Mouse (Mus musculus) ovary, postnatal 14 days (tissue): ENCODE measurements around the gene Spint3.

Experiments
- DNase-seq: peaks from one replicate; pipeline ENCODE4 v3.0.0; 2022; ENCODE audit warnings: low spot score

Spint3 gene

DNA sequence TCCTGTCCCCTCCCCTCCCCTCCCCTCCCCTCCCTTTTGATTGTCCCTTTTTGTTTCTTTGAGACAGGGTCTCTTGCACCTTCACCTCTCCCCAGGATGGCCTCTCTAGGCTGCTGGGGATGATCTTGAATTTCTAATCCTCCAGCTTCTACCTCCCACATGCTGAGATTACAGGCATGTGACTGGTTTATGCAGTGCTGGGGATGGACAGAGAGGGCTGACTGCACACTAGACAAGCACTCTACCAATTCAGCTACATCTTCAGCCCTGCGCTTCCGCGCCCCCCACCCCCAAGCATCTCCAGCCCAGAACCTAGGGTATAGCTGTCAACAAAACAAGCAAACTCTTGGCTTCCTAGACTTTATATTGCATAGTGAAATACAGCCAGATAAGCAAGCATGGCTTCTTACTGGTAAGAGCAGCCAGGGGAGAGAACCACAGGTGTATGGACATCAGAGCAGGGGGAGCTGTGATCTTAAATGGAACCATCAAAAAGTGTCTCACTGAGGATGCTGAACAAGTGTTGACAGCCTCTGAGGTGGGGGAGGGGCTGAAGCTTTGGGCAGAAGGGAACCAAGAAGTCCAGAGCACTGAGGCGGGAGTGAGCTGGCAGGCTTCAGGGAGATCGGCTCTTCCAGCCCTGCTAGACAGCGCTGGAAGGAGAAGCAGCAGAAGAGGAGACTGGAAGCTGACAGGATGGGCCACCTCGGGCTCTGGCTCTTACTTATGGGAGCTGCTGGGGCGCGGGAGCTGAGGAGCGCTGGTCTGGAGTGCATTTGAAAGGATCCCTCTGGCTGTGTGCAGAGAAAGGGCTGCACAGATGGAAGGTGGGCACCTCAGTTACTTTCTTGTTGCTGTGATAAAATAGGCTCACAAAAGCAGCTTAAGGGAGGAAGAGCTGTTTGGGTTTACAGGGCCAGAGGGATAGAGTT lies 23.0 kb downstream of the Spint3 start:
- no peak for DNase-seq

DNA sequence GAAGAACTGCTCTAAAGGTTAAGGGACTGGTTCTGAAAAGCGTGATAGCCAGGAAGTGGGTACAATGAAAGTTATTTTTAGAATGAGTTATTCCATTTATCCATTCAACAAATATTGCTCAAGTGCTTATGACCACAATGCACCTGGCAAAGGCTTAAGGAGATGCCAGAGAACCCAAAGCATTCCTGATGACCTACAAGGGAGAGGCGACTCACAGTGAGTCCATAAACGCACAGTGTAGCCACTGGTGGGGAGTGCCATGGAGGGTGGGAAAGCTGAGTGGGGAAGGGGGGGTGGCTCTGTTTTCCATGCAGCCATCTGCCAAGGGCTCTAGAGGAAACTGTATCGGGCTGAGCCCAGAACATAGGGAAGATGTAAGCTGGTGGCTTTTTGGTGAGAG lies 23.9 kb downstream of the Spint3 start:
- no peak for DNase-seq

DNA sequence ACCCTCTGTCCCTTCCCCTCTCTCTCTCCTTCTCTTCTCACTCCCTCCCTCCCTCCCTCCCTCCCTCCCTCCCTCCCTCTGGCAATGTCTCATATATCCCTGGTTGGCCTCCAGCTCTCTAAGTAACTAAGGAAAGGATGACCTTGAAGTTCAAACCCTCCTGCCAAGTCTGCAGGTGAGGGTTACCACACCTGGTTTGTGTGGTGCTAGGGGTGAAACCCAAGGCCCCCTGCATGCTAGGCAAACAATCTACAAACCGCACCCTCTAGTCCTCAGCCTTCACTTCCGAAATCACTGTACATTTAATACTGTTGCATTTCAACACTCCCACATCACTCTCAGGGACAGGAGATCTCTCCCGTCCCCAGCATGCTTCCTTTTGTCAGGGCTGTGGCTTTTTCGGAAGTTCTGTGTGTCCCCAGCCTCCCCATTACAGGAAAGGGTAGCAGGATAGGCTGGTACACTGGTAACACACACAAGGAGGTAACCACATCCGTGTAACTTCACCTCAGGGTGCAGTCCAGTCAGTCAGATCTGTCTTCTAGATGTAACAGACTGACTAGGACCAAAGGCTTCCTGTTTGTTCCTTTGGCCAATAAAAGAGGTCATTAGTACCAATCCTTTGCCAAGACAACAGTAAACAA lies 28.7 kb downstream of the Spint3 start:
- DNase-seq, result no peak

DNA sequence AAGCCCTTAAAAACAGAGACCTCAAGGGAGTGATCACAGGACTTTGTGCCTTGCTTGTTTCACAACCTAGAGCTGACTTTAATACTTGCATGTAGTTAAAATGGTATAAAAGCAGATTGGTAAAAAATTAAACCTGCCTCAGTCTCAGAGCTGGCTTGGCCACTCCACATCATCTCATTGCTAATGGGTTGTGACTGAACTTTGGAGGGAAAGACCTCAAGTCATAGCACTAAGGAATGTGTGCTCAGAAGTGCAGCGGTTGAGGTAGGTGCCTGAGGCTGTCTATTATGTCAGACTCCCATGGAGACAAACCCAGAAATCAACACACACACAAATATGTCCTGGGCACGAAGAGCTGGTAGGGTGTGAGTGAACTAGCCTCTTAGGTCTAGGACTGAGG lies 29.5 kb downstream of the Spint3 start:
- no peak for DNase-seq

DNA sequence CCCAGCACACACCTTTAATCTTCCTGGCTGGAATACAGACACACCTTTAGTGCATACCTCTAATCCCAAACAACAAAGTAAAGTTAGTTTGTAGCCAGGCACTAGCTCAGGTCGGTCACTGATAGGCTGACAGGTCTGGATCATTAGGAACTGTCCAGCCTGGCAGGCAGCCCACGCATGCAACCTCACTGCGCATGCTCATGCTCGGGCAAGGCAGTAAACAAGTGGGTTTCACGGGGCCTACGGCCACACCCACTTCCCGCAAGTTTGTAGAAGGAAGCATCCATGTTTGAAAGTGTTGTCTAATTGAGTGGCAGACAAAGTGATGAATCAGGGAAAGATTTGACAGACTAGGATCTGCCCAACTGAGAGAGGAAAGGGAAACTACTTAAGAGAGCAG lies 30.7 kb downstream of the Spint3 start:
- no peak for DNase-seq

DNA sequence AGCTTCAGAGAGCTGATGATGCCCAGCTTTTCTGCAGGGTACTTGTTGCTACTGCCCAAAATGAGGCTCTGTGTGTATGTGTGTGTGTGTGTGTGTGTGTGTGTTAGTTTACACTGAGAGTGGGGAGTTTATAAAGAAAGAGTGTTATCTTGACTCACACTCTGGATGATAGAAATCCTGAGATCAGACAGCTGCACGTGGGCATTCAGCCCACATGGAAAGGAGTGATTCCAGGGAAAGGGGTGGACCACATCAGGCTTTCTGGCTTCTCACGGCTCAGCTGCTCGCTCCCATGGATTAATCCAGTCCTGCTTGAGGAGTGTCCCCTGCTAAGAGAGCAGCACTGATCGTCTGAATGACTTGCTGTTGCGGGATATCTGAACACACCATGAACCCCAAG lies 31.1 kb downstream of the Spint3 start:
- no peak for DNase-seq

DNA sequence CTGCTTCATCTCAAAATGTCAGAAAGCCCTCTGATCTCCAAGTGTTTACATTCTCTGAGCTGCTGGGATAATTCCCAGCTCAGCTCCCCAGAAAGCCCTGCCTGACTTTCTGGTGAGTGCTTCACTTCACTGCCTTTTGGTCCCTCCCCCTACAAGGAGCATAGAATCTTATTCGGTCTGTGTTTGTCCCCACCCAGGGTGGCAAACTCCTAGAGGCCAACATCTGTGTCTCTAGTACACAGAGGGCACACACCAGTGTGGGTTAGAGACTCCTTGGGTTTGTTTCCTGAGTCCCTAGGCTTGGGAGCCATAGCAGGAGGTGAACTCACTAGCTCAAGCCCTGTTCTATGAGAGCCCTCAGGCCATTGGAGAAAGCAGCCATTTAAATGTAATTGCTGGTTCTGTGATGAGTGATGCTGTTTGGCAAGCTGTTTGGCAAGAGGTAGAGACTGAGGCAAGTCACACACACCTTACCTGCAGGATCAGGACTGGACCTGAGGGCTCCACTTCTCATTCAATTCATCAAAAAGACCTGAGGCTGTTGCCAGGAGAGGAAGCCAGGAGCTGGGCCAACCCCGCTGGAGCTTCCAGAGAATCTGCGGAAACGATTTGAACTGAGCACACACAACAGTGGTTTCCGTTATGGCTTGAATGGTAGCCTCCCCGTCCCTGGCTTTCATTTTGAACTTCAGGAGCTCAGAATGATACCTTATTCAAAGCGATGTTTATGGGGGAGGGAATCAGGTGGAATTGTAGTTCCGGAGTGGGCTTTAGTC lies 32.4 kb downstream of the Spint3 start:
- no peak for DNase-seq

DNA sequence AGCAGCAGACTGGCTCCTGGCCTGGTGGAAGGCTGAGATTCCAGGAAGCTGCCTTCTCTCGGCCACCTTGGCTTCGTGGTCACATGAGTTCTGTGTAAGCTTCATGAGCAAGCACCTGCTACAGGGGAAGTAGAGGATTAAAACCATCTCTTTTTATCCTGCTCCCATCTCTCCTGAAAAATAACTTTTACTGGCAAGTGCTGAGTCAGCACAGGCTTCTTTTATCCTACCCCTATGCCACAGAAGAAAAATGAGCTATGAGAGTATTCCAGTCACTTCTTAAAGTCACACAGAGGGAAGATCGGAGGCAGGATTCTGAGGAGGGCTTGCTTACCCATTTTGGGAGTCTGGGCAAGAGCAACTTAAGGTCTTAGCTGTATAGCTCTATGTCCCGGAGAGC lies 36.3 kb downstream of the Spint3 start:
- no peak for DNase-seq

DNA sequence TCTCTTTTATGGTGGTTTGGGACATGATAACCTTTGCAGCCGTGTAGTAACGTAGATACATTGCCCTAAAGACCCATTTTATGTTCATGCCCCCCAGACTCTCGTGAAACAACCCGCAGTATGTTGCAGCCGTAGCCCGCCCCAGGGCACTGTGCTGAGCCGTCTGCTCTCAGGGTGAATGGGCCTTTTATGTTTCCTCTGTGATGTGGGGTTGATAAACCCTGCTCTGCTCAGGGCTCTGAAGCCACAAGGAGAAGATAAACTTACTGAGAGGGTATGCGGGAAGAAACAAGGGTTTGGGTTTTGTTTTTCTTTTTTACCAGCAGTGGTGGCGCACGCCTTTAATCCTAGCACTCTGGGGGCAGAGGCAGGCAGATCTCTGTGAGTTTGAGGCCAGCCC lies 38.9 kb downstream of the Spint3 start:
- DNase-seq, result no peak

DNA sequence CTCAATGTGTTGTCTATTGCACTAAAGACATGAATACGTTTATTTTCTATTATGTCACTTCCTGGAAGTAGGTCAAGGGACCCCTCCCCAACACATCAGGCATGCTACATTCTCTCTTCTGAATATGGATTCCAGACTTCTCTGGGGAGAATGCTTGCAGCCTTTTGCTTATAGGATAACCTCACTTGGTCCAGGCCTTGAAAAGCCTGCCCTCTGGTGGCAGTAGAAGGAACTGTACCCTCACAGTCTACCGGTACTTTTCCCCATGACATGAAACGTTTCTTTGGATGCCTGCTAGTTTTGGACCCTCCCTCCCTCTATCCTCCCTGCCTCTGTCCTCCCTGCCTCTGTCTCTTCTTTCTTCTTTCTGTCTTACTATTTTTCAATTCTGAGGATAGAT lies 42.1 kb downstream of the Spint3 start:
- peak; percentile 78 for DNase-seq

DNA sequence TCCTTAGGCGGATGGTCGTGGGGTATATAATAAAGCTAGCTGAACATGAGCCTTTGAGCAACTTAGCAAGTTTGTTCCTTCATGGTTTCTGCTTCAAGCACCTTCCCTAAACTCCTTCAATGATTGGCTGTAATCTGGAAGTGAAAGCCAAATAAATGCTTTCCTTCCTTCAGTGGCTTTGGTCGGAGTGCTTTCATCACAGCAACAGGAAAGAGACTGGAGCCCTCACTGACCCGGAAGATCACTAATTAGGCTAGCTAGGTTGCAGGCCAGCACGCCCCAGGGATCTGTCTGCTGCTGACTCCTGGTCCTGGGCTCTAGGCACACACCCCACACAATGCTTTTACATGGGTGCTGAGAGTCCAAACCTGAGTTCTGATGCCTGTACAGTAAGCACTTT lies 44.7 kb downstream of the Spint3 start:
- no peak for DNase-seq

DNA sequence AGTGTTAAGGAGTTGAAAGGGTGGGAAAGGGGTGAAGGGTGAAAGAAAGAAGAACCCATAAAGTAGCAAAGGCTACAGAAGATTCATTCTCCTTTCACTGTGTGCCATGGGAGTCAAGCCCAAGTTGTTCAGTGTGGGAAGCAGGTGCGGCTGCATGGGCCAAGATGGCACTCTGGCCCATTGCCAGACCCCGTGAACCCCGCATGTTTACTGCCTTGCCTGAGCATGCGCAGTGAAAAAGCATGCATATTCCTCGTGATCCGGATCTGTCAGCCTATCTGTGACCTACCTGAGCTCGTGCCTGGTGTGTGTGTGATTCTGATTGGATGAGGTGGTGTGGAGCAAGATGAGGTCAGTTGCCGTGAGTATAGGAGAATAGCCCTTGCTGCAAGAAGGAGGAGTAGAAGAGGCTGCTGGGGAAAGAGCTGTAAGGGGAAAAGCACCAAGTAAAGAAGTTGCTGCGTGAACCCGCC lies 49.9 kb downstream of the Spint3 start:
- no peak for DNase-seq

DNA sequence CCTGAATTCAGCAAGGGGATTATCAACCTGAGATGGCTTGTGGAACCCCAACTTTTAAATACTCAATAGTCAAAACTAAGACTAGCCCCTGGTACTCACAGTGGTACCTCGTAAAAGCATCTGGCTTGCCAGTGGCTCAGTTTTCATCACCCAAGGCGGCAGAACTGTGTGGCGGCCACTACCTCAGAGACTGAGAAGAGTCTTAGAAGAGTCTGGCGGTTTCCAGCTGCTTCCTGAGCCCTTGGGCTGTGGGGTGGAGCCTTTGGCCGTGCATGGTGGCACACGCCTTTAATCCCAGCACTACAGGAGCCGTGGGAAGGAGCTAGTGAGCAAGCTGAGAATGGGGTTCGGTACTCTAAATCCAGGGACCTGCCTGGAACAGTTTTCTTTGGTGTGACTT lies 51.0 kb downstream of the Spint3 start:
- no peak for DNase-seq

DNA sequence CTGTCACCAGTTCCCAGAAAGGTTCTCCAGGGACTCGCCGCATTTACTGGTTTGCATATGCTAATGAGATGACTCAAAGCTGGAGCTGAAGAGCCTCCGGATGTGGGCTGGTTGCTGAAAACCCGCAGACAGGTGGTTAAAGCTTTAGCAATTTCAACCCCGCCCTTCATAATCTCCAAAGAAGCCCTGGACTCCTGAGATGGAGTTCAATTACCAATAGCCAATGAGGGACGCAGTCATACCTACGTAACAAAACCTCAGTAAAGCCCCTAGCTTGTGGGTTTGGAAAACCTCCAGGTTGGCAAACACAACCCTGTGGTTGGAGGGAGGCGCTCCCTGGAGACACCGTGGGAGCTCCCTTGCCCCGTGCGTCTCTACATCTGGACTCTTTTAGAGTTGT lies 51.4 kb downstream of the Spint3 start:
- DNase-seq, result no peak

DNA sequence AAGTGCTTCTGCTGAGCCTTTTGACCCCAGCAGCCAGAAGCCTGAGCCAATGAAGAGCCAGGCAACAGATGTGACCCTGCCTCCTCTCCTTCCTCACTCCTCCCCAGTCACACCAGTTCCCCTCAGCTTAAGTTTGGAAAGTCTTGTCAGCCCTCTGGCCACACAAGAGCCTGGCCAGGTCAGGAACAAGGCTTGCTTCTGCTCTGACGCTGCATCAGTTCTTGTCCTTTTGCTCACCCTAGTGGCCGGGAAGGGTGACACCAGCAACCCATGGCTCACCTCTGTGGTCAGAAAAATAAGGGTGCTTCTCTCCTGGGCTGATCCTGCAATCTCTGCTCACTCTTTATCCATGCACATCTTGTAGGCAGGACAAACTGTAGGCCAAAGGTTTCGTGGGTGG lies 52.5 kb downstream of the Spint3 start:
- DNase-seq, result no peak
